Mouse (Mus musculus): ENCODE data around the gene Ino80d.
A peak's percentile ranks its signal among the peaks of the same experiment; 100 is the strongest.
"Not testable (repeated sequence)": the region's sequence is repeated elsewhere in the genome, so short reads cannot be mapped to it uniquely, and the experiment has no call there.

Gene Ino80d

GRCm38 (mm10) chr1:63114136-63114781, at the start of gene Ino80d:
Gene Ino80d (minus strand): TSS chr1:63114667.
- peak; percentile 94 for DNase-seq (ENCODE audit: low read depth)

- no peak for DNase-seq (ENCODE audit: low read depth)
These were observed 25.8 kb upstream of the Ino80d start for GRCm38 (mm10) chr1:63140231-63140630.

GRCm38 (mm10) chr1:63138586-63138985, 24.1 kb upstream of the Ino80d start:
- DNase-seq (ENCODE audit: low read depth): not testable (repeated sequence)

- no peak for DNase-seq (ENCODE audit: low read depth)
These were observed 23.5 kb upstream of the Ino80d start for GRCm38 (mm10) chr1:63137971-63138370.

GRCm38 (mm10) chr1:63134530-63134929, 20.1 kb upstream of the Ino80d start:
- DNase-seq (ENCODE audit: low read depth): no peak

- DNase-seq (ENCODE audit: low read depth): no peak
These were observed 17.3 kb upstream of the Ino80d start for GRCm38 (mm10) chr1:63131766-63132165.

- no peak for DNase-seq (ENCODE audit: low read depth)
These were observed 16.4 kb upstream of the Ino80d start for GRCm38 (mm10) chr1:63130883-63131282.

- peak; percentile 66 for DNase-seq (ENCODE audit: low read depth)
These were observed 15.6 kb upstream of the Ino80d start for GRCm38 (mm10) chr1:63129857-63130690.

- DNase-seq (ENCODE audit: low read depth): peak; percentile 22
These were observed 14.8 kb upstream of the Ino80d start for GRCm38 (mm10) chr1:63129273-63129672.

GRCm38 (mm10) chr1:63126206-63126605, 11.7 kb upstream of the Ino80d start:
- no peak for DNase-seq (ENCODE audit: low read depth)

GRCm38 (mm10) chr1:63123823-63124450, 9.5 kb upstream of the Ino80d start:
- no peak for DNase-seq (ENCODE audit: low read depth)

- no peak for DNase-seq (ENCODE audit: low read depth)
These were observed 7.5 kb upstream of the Ino80d start for GRCm38 (mm10) chr1:63122005-63122404.

- DNase-seq (ENCODE audit: low read depth): no peak
These were observed 5.9 kb upstream of the Ino80d start for GRCm38 (mm10) chr1:63120382-63120781.

- no peak for DNase-seq (ENCODE audit: low read depth)
These were observed 5.2 kb upstream of the Ino80d start for GRCm38 (mm10) chr1:63119675-63120074.

GRCm38 (mm10) chr1:63115540-63115939, 1.1 kb upstream of the Ino80d start:
- peak; percentile 25 for DNase-seq (ENCODE audit: low read depth)

- peak; percentile 39 for DNase-seq (ENCODE audit: low read depth)
These were observed 629 bp upstream of the Ino80d start for GRCm38 (mm10) chr1:63115096-63115495.

GRCm38 (mm10) chr1:63113274-63114135, 962 bp downstream of the Ino80d start:
- peak; percentile 73 for DNase-seq (ENCODE audit: low read depth)

- DNase-seq (ENCODE audit: low read depth): peak; percentile 66
These were observed 1.6 kb downstream of the Ino80d start for GRCm38 (mm10) chr1:63112865-63113261.

- DNase-seq (ENCODE audit: low read depth): no peak
These were observed 2.2 kb downstream of the Ino80d start for GRCm38 (mm10) chr1:63112151-63112864.

- DNase-seq (ENCODE audit: low read depth): peak; percentile 72
These were observed 3.8 kb downstream of the Ino80d start for GRCm38 (mm10) chr1:63110536-63111285.
